Mouse (Mus musculus): ENCODE data around the gene A830031A19Rik.

DNA sequence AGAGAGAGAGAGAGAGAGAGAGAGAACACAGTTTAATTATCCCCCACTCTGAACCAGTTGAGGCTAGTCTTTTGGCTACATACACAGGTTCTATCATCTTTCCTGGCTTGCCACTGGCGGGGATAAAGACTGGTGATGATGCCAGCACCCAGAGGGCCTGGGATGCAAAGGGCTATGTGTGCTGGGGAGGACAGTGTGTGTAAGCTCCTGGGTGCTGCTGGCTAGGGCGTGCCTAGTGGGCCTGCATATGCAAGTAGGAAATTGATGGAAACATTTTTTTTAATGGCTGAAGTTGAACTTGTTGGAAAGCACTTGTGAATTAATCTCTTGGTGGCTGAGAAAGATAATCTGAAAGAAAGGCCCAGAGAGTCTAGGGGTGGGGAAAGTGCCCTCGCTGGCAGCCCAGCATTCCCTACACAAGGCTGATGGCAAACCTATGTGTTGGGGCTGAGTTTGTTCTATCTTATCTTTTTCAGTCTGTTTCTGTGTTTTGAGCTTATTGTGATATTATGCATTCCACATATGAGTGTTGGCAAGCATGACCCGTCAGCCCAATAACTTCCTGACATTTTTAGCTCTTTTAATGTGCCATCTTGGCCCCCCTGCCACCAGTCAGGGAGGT is 25.7 kb upstream of the A830031A19Rik start:
- TF ChIP-seq CTCF (conservative IDR thresholded peaks at IDR 0.05; ENCODE audit: low read length): no peak
- no peak for TF ChIP-seq NANOG (IDR thresholded peaks at IDR 0.05; ENCODE audit: borderline replicate concordance, low read length)
